Mouse (Mus musculus) erythroblast, adult 5-6 weeks (primary cell): ENCODE measurements around the gene Marc2. TPM values are rescaled to one million over a fixed set of nuclear protein-coding genes. Genes with fewer than 3 reads are reported as not detected.
A peak's percentile ranks its signal among the peaks of the same experiment; 100 is the strongest.

Experiments used
- ATAC-seq: replicated peaks from 2 replicates; pipeline ENCODE4 v1.8.0; 2016; ENCODE audit warnings: moderate number of reproducible peaks, mild to moderate bottlenecking, moderate TSS enrichment, inconsistent platforms; ENCODE audit not compliant: poor library complexity, low FRiP score, severe bottlenecking
- total RNA-seq, 2 experiments: library from RNA; stranded (forward) in 1 of 2; stranded (reverse) in 1 of 2; fragments of 150-400 nt in 1 of 2; fragments of 200-764, 138-1000 nt in 1 of 2; gene quantifications; 2 replicates each; pipeline versions ENCODE4 v1.2.3 to v1.2.4; 2015 to 2017; ENCODE audit warnings: low replicate concordance in 2 of 2

Gene Marc2
- total RNA-seq, 2 experiments from 2014 or later = 25.2 to 35.5 TPM

GRCm38 (mm10) chr1:184858253-184858652 is 12.0 kb upstream of the Marc2 start:
- no peak for ATAC-seq

GRCm38 (mm10) chr1:184857216-184857615 is 11.0 kb upstream of the Marc2 start:
- ATAC-seq = no peak

DNA sequence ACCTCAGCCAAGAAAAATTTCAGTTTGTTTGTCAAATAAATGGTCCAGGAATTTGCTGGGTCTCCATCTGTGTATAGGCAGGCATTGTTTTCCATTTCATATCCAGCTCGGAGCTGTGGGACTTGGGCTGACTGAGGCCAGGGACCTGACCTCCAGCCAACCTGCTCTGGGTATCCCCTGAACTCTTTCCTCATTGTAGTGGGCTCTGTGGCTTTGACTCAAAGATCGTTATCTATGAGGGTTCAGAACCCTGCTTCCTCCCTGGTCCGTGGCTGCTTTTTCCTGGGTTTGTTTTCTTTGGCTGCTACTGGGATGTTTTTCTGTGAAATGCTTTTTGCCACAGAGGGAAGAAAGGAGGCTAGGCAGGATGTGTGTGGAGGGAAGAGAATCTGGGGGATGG is 7.7 kb upstream of the Marc2 start:
- no peak for ATAC-seq

- peak; percentile 44 for ATAC-seq
These were observed 7.1 kb upstream of the Marc2 start for GRCm38 (mm10) chr1:184853339-184853738.

DNA sequence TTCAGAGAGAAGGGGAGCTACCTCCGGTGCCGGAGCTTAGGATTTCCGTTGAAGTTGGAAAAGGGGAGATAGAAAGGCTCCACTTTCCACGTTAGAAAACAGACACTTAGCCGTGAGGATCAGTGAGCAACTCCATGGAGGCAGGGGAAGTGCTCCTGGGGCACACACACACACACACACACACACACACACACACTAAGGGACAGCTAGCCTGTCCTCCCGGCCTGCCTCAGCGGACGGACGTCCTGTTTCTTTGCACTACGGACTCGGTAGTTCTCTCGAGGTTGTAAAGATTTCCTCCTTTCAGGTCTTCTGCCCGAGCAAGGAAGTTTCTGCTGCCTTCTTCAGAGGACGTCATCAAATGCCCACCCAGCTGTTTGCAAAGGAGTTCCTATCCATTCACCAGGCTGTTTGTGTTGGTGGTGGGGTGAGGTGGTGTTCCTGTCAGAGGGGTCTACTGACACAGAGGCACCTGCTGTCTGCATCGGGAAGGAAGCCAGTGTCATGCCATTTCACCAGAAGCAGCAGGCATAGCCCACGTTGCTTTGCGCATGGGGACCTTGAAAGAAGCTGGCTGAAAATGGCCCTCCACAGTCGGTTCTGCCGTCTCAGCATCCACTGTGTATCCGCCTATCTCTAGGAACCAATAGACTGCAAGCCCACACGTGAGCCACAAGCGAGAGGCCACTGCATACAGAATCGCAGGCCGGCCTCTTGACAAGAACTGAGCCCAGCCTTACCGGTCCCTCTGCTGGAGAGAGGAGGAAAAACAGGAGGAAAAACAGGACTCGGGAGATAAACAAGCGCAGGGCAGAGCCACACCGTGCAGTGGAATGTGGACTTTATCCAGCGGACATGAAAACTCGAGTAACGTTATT is 5.7 kb upstream of the Marc2 start:
- peak; percentile 92 for ATAC-seq

- no peak for ATAC-seq
These were observed 4.9 kb upstream of the Marc2 start for GRCm38 (mm10) chr1:184851166-184851565.

- no peak for ATAC-seq
These were observed 722 bp upstream of the Marc2 start for GRCm38 (mm10) chr1:184846973-184847372.

DNA sequence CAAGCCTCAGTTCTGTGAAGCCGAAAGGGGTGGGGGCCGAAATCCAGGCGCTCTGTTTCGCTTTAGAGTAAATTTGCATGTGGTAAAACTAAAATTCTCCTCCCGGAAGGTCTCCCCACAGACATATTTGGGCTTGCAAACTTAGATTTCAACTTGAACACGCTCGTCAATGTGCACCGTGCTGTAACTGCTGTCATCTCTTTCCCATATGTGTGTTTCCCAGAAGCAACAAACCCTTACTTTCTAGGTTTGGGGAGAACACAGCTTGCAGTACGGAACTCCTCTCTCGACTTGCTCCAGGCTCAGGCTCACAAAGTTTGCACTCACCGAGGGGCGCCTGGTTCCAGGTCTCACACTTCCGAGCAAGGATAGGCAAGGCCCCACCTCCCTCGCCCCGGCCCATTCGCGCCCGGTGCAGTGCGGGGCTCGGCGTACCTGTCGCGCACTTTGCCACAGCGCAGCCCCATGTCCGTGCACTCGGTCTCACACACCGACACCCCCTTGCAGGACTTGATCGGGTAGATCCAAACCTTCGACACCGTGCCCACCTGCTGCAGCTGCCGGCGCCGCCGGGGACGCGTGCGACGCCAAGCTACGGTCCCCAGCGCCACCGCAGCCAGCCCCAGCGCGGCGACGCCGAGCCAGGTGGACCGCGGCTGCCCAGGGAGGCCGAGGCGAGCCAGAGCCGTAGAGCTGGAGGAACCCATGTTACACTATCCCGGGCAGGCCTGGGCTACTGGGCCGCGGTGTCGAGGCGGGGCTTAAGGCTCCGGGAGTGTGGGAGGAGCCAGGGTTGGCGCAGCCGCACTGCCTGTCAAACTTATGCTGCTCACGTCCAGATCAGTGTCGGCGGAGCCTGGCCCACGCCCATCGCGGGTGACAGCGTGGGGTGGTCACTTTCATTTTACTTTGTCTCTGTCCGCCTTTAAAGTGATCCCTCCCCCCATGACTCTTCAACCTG is 860 bp downstream of the Marc2 start:
- ATAC-seq = peak; percentile 97

- ATAC-seq = no peak
These were observed 1.8 kb downstream of the Marc2 start for GRCm38 (mm10) chr1:184844326-184845066.

DNA sequence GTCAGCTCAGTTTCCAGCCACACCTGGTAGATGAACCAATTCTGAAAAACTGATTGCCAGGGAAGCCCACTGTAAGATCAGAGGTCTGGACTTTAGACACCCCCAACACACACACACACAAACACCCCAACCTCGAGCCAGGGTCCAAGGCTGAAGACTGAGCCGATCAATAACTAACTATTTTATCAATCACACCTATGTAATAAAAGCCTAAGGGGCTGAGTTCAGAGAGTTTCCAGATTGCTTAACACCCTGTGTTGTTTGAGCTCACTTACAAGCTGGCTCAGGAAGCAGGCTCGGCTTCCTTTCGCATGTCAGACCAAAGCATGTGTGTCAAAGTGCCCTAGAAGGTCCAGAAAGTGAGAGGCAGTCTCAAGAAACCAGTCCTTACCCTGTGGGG is 8.6 kb downstream of the Marc2 start:
- ATAC-seq = no peak

GRCm38 (mm10) chr1:184836350-184836749 is 9.9 kb downstream of the Marc2 start:
- ATAC-seq = no peak

DNA sequence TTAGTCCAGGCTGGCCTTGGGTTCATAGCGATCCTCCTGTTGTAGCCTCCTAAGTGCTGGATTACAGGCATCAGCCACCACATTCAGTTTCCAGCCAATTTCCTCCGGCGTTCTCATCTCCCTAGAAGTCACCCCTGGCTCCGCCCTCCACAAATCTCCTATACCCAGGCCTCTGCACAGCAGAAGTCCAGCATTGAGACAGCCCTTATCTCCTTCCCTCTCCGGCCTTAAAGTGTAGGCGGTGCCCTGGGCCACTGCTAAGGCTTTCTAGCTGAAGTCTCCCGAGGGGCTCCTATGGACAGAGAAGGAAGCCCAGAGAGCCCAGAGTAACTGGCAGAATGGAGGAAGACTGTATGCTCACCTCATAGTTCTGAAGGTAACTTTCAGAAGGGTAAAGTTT is 12.8 kb downstream of the Marc2 start:
- ATAC-seq = no peak

DNA sequence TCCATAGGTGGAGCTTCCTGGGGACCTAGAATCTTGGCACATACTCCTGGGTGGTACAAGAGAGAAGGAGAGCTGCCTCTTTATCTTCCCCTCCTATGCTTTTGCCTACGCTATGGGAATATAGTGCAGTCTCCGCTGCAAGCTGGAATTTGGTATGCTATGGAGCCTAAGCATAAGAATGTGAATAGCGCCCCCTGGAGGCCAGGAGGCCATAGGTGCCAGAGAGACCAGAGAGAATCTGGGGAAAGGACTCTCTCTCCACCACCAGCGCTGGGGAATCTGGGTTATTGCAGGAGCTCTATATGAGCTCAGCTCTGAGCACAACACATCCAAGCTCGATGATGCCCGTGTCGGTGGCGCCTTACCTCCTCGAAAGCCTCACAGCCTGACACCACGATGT is 14.0 kb downstream of the Marc2 start:
- peak; percentile 61 for ATAC-seq

DNA sequence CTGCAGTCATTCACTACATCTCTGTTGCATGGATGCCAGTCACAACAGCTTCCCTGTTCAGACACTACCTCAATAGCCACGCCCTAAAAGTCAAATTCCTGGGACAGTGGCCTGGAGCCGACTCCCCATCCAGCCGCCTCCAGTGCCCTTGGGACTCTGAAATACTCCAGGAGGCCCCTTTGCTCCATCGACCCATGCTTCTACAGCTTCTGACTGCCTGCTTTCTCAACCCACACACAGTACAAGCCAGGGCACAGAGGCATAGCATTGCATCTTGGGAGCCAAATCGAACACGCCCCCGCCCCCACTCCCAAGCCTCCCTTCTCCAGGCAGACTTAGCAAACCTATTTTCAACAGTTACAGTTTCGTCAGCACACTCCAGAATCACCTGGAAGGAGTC is 16.4 kb downstream of the Marc2 start:
- ATAC-seq = no peak

- no peak for ATAC-seq
These were observed 19.0 kb downstream of the Marc2 start for GRCm38 (mm10) chr1:184827175-184827701.

GRCm38 (mm10) chr1:184825093-184825492 is 21.2 kb downstream of the Marc2 start:
- ATAC-seq = peak; percentile 65

DNA sequence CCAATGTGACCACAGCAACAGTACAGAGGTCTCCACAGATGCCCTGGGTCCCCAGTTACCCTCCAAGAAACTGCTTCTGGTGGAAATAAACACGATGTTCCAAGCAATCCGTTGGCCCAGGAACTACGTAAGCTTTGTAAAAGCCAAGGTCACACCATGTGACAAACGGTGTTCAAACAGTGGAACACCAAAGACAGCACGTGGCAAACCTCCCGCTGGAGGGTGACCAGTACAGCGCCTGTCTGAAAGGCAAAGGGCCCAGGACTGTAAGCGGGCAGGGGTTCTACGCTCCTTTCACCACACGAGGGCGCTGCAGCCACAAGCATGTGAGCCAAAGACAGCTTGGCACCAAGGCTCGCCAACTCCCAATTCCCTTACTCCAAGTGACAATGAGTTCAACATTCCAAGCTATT is 21.8 kb downstream of the Marc2 start:
- ATAC-seq = peak; percentile 89

DNA sequence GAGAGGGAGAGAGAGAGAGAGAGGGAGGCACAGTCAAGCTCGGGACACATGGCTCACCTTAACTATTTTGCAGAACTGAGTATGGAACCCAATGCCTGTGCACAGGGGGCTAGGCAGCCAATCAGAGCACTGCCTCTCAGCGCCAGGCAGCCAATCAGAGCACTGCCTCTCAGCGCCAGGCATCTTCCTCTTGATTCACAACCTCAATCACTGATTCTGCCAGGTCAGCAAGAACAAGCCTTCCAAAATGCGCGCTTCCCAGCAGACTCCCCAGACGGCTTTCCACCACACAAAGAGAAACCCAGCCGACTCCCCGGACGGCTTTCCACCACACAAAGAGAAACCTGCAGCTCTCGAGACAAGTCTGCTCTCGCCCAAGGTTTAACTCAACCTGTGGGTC is 23.6 kb downstream of the Marc2 start:
- no peak for ATAC-seq

- peak; percentile 40; the same call in 1 of the 2 replicates for ATAC-seq
These were observed 28.5 kb downstream of the Marc2 start for GRCm38 (mm10) chr1:184817768-184818167.
